Mouse (Mus musculus) erythroblast, embryonic 14.5 days (primary cell): Measurements from ENCODE around the gene Llgl2.

Experiments
- GATA1 ChIP-seq: IDR thresholded peaks from 2 replicates; pipeline ENCODE4 v1.6.1; 2012; ENCODE audit warnings: low read length, inconsistent platforms, mixed read lengths
- TAL1 ChIP-seq: IDR thresholded peaks from 3 replicates; pipeline ENCODE4 v1.6.1; 2012; ENCODE audit warnings: low read length, inconsistent platforms, mixed read lengths

- TF ChIP-seq GATA1 (no peak), TAL1 (no peak)
Observed at GRCm38 (mm10) chr11:115774653-115775052, 49.2 kb upstream of the Llgl2 start.
